Mouse (Mus musculus): ENCODE measurements around the gene Slc17a7.
"Not testable (repeated sequence)": the region's sequence is repeated elsewhere in the genome, so short reads cannot be mapped to it uniquely, and the experiment has no call there.

Gene Slc17a7

DNA sequence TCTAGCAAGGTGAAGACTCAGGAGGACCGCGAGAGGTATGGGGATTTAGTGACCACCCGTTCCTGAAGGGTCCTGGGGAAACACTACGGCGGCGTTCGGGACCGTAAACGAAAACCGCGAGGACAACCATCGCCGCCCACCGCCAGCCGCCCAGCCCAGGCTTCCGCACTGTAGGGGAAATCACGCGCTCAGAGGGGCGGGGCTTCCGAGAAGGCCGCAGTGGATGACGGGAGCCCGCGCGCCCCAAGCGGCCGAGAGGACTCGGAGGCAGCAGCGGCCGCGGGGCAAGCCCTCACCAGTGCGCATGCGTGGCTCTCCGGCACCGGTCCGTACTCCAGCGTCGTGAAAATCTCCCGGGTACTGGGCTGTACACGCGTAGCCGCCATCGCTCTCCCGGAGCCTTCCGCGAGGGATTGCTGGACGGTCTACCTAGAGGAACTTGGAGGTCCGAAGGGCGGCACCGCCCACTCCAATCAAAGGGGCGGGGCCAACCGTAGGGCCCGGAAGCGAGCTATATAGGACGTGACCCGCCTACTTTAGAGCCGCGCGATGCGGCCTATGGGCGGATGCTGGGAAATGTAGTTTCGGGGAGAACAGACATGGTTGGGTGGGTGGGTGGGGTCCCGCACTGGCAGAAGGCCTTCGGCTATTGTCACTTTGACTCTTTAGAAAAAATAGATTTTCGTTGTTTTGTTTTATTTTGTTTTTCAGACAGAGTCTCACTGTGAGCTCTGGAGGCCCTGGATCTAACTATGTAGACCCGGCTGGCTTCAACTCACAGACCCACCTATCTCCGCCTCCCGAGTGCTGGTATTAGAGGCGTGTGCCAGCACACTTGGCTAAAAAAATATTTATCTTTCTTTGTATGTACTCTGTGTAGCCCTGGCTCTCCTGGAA is 9.4 kb upstream of the Slc17a7 start, which contains the start of the genes Pih1d1 and Aldh16a1:
Gene Pih1d1, plus strand, starts transcription at position 208 of the 897 bp plus-strand sequence.
Gene Aldh16a1, minus strand, starts transcription at position 489 of the 897 bp plus-strand sequence.
- DNase-seq (ENCODE audit: low read depth, low spot score): peak; percentile 93

DNA sequence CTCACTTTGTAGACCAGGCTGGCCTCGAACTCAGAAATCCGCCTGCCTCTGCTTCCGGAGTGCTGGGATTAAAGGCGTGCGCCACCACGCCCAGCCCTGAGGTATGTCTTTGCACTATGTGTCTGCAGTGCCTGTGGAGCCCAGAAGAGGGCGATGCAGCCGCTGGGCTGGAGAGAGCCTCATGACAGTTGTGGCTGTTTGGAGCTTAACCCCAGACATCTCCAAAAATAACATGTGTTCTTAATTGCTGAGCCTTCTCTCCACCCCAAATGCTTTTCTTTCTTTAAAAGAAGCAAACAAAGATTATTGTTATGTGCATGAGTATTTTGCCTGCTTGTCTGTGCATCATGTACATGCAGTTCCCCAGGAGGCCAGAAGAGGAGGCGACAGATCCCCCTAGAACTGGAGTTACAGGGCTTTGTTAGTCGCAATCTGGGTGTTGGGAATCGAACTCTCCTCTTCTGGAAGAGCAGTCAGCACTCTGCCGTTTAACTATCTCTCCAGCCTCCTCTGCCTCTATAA is 8.7 kb upstream of the Slc17a7 start:
- no peak for DNase-seq (ENCODE audit: low read depth, low spot score)

DNA sequence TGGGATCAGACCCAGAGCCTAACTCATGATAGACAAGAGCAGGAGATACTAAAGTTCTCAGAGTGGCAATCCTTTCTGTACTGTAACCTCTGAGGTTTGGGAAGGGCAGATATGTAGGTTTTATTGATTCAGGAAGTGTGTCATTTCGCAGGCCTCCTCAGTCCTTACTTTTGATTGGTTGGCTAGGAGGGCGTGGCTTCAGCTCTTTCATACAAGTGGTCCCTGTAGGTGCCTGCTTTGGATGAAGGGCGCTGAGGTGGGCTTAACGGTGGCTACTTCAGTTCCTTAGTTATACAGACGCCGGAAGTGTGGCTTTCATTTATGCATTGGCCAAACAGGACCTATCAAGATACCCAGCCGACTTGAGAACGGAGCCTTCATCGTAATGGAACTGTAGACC is 8.2 kb upstream of the Slc17a7 start:
- DNase-seq (ENCODE audit: low read depth, low spot score): no peak

GRCm38 (mm10) chr7:45156206-45156605 is 7.5 kb upstream of the Slc17a7 start:
- DNase-seq (ENCODE audit: low read depth, low spot score): no peak

DNA sequence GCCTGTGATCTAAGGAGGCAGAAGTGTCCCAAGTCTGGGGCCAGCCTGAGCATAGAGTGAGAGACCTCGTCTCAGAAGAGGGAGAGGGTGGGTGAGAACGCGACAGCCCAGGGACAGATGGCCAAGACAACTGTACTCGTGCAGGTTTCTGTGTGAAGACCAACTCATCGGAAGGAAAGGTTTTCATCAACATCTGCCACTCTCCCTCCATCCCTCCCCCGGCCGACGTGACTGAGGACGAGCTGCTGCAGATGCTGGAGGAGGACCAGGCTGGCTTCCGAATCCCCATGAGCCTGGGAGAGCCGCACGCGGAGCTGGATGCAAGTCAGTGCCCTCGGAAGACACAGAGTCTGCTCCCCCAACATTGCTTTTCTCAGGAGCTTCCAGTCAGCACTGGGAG is 6.3 kb upstream of the Slc17a7 start:
- no peak for DNase-seq (ENCODE audit: low read depth, low spot score)

DNA sequence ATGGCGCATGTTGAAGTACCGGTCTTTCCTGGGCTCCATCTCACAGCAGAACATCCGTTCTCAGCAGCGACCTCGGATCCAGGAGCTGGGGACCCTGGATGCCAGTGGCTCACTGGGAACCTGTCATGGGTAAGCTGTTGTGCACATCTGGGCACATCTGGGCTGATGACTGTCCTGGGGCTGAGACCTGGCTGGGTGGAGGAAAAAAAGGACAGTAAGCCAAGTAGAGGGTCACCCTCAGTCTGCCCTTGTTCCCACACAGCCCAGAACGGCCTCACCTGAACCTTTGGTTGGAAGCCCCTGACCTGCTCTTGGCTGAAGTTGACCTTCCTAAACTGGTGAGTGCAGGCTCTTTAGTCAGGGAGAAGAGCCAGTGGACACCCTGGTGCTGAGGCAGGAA is 4.8 kb upstream of the Slc17a7 start:
- no peak for DNase-seq (ENCODE audit: low read depth, low spot score)

DNA sequence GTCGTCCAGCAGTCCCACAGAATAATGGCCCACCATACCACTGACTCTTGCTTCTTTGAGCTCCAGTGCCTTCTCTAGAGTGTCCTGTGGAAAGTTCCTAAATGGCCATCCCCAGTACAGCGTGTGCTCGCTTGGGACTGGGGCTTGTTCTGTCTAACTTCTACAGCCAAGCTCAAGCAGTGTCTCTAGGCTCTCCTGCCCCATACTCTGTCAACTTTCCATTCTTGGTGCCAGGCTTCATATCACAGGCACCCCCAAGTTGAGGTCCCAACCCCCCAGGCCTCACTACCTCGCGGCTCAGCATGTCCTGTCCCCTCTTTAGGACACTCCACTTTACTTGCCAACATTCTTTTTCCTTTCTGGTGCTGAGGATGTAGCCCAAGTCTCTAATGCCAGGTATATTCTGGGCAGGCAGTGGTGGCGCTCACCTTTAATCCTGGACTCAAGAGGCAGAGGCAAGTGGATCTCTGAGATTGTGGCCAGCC is 3.4 kb upstream of the Slc17a7 start:
- DNase-seq (ENCODE audit: low read depth, low spot score): no peak

DNA sequence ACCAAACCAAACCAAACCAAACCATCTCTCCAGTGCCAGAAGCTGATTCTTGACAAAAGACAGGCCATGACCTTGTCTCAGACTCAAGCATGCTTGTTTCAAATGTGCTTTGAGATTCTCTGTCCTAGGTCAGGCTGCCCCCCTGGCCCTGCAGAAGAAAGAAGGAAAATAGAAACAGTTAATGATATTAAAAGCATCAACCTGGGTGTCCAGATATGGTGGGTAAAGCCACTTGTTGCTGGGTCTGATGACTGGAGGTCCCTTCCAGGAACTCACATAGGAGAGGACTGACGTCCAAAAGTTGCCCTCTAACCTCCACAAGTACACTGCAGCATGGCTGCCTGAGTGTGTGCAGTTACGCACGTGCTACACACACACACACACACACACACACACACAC is 2.9 kb upstream of the Slc17a7 start:
- DNase-seq (ENCODE audit: low read depth, low spot score): no peak

DNA sequence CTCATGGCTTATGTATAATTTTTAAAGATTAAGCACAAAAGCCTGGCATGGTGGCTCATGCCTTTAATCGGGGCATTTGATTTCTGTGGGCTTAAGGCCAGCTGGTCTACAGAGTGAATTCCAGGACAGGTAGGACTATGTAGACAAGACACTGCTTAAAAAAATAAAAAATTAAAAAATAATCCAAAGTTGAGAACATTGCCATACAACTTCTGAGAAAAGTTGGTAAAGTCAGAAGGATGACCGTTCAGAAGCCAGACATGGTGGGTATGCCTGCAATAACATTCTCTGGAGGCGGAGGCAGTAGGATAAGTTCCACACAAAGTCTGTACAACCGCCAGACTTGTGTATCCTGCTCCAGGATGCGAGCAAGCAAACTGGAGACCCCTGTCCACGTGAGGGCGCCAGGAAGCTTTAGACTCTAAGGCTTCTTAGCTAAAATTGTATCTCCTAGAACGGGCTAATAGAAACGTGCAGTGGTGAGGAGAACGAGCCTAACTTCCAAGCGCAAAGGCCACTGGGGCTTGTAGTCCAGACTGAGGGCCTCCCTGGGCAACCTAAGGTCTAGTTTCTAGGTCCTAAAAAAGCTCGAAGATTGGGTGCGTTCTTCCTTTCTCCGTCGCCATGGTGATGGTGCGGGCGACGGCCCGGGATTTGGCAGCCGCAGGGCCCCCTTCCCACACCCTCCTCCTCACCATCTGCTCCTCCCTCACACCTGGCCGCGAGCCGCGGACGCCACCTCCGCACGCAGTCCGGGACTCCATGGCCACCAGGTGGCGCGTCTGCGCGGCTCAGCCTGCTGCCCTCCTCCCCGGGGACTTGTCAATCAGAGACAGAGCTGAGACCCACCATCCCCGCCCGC is 1.9 kb upstream of the Slc17a7 start:
- peak; percentile 52 for DNase-seq (ENCODE audit: low read depth, low spot score)

- DNase-seq (ENCODE audit: low read depth, low spot score): no peak
Measured at GRCm38 (mm10) chr7:45162551-45162950, 1.2 kb upstream of the Slc17a7 start.

GRCm38 (mm10) chr7:45162996-45163615 is 643 bp upstream of the Slc17a7 start:
- DNase-seq (ENCODE audit: low read depth, low spot score): no peak

DNA sequence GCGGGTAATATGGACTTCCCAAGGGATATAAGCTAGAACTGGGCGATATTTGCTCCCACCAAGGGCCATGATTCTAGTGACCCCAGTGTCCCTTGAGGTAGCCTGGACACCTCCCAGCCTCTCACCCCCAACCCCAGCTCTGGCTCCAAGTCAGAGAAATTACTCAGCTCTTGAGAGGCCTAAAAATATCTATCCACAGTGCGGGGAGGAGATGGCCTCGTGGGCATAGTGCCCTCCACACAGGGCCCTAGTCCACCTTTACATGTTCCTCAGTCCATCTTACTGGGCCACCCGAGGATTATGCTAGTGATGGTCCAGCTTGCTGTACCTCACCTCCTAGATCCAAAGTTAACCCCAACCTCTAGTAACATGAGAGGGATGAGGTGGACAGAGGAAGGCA is 1.1 kb downstream of the Slc17a7 start:
- DNase-seq (ENCODE audit: low read depth, low spot score): no peak

DNA sequence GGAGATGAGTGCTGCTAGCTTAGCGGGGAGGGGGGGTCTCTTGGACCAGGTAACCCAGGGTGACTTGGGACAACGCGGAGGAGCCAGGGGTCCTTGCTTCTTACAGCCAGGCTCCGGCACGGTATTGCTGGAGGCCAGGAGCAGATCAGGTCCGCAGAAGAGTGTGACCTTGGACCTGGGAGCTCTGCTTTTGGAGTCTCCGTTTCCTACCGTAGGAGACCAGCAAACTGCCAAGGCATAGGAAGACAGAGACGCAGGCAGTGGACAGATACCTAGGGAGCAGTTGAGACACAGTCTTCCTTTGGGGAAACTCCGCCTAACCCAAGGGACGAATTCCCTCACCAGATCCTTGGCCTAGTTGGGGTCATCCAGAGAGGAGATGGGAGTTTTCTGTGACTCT is 2.0 kb downstream of the Slc17a7 start:
- no peak for DNase-seq (ENCODE audit: low read depth, low spot score)

DNA sequence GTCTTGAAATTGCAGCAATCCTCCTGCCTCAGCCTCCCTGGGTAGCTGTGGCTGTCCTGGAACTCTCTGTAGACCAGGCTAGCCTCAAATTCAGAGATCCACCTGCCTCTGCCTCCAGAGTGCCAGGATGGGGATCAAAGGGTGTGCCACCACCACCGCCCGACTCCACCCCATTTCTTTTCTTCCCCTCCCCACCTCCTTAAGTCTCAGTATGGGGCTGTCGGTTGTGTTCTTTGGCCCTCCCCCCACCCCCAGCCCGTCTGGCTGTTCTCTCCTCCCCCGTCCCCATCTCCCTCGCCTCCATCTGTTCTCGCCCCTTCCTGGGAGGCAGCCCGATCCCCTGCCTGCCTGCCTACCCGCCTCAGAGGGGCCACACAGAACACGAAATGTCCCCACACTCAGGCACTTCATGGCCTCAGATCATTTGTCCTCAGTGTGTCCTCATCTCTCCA is 3.2 kb downstream of the Slc17a7 start:
- DNase-seq (ENCODE audit: low read depth, low spot score): no peak

GRCm38 (mm10) chr7:45167761-45168445 is 4.2 kb downstream of the Slc17a7 start:
- DNase-seq (ENCODE audit: low read depth, low spot score): no peak

- DNase-seq (ENCODE audit: low read depth, low spot score): no peak
Measured at GRCm38 (mm10) chr7:45168656-45169055, 4.9 kb downstream of the Slc17a7 start.

GRCm38 (mm10) chr7:45169495-45169894 is 5.7 kb downstream of the Slc17a7 start:
- DNase-seq (ENCODE audit: low read depth, low spot score): no peak

GRCm38 (mm10) chr7:45172974-45173373 is 9.2 kb downstream of the Slc17a7 start:
- no peak for DNase-seq (ENCODE audit: low read depth, low spot score)

- not testable (repeated sequence) for DNase-seq (ENCODE audit: low read depth, low spot score)
Measured at GRCm38 (mm10) chr7:45173772-45174171, 10.0 kb downstream of the Slc17a7 start.

DNA sequence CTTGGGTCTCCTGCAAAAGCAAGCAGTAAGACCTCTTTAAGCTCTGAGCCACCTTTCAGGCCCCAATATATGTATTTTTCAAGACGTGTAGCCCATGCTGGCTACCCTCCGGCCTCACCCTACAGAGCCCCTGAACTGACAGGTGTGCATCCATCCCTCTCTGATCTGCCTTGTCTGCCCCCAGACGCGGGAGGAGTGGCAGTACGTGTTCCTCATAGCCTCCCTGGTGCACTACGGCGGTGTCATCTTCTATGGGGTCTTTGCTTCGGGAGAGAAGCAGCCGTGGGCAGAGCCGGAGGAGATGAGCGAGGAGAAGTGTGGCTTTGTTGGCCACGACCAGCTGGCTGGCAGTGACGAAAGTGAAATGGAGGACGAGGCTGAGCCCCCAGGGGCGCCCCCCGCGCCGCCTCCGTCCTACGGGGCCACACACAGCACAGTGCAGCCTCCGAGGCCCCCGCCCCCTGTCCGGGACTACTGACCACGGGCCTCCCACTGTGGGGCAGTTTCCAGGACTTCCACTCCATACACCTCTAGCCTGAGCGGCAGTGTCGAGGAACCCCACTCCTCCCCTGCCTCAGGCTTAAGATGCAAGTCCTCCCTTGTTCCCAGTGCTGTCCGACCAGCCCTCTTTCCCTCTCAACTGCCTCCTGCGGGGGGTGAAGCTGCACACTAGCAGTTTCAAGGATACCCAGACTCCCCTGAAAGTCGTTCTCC is 11.0 kb downstream of the Slc17a7 start:
- DNase-seq (ENCODE audit: low read depth, low spot score): no peak

Measured in c-Kit-negative CD71-positive TER-119-positive erythroid progenitor cells, embryonic 14.5 days (primary cell).